Mouse (Mus musculus) frontal cortex, postnatal 36 days (tissue): ENCODE data around the gene Impg2.
A peak's percentile ranks its signal among the peaks of the same experiment; 100 is the strongest.

ENCODE experiments used
- DNase-seq, 2 experiments: peaks; one replicate each; pipeline ENCODE4 v3.0.0; 2022; ENCODE audit warnings: low spot score in 2 of 2

Gene Impg2

DNA sequence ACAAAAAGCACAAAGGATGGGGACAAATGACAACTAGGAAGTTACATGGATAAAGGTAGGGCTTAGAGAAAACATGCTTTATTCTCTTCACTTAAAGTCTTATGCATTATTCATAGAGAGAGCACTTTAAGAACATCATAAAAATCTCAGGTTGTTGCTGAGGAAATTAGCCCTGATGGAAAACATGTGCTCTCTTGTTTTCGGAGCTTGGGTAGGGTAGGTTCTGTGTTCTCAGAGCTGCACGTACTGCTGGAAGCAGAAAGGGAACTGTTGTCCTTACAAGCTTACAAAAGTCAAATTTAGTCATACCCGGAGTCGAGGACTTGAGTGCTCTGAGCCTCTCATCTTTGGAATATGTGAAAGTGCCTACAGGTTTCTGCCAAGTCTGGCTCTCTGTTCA lies 98.9 kb downstream of the Impg2 start:
- no peak for DNase-seq

DNA sequence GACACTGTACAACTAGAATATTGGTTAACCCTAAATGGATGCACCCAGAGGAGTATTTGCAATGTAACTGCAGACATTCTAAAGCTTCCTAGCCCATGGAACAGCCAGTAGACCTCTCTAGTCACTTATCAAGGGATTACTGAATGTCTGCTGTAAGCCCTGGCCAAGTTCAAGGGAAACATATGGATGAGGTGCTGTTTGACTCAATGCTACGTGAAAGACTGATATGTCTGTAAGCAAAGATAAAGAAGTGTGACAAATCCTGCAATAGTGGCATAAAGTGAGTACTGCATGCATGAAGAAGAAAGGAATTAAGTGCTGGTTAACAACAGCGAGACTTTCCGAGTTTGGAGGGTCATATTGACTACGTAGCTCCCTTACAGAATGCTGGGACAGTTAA lies 100.1 kb downstream of the Impg2 start:
- DNase-seq = no peak

DNA sequence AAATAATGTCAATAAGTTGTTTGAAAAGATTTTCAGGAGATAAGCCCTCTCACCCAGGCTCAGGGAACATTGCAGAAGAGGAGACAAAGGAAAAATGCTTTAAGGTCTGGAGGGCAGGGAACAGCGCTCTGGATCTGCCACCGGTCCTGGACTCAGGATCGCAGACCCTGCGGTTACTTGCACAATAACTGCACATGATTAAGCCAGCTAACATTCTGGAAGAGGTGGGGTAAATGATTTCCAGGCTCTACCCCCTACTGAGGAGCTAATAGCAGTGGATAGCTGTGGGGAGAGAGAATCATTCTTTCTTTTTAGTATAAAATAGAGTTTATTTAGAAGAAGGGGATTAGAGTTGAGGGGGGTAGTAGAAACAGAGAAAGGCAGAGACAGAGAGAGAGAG lies 103.5 kb downstream of the Impg2 start:
- DNase-seq = no peak

DNA sequence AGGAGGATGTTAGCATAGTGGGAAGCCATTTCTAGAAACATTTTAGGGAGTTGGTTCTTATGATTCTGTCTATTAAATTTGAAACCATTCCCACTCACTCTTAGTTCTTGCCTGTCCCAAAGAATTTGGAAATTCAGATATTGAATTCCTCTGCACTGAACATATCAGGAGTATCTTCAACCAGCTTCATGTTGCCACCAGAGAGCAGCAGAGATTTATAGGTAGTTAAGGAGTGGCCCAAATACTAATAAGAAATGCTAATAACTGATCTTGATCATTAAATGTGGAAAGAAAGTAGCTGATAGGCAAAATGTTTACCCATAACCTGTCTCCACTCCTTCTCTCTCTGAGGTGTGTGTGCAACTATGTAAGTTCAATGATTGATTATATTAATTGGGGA lies 107.2 kb downstream of the Impg2 start:
- peak in 1 of 2 experiments; percentile 16 for DNase-seq
